Mouse (Mus musculus): Measurements from ENCODE around the gene Cd34.

The Cd34 gene

GRCm38 (mm10) chr1:194976517-194977370 is 38.1 kb downstream of the Cd34 start:
- Histone ChIP-seq H3K4me1 (replicated peaks; ENCODE audit: low read depth, low read length) (peaks cover 20% of the 10 kb centered on the region), H3K4me3 (replicated peaks; ENCODE audit: low read length) (peak overlapping the region; percentile 87), H3K27me3 (ENCODE audit: insufficient read depth, low read length) (peaks cover 23% of the 10 kb centered on the region), H3K9me3 (ENCODE audit: low read length) (no peaks in the 10 kb centered on the region), H3K36me3 (ENCODE audit: insufficient read depth, low read length) (no peaks in the 10 kb centered on the region)
- no peak for TF ChIP-seq POU5F1 (IDR thresholded peaks at IDR 0.05; ENCODE audit: borderline replicate concordance, low read length)
- no peak for TF ChIP-seq CTCF (conservative IDR thresholded peaks at IDR 0.05; ENCODE audit: low read length)
- TF ChIP-seq NANOG (IDR thresholded peaks at IDR 0.05; ENCODE audit: borderline replicate concordance, low read length), result no peak

GRCm38 (mm10) chr1:194977371-194977761 is 38.7 kb downstream of the Cd34 start:
- Histone ChIP-seq H3K4me1 (replicated peaks; ENCODE audit: low read depth, low read length) (peaks cover 20% of the 10 kb centered on the region), H3K4me3 (replicated peaks; ENCODE audit: low read length) (peak overlapping the region; percentile 87; the same call in 1 of the 2 replicates), H3K27me3 (ENCODE audit: insufficient read depth, low read length) (peaks cover 23% of the 10 kb centered on the region), H3K36me3 (ENCODE audit: insufficient read depth, low read length) (no peaks in the 10 kb centered on the region), H3K9me3 (ENCODE audit: low read length) (no peaks in the 10 kb centered on the region)
- no peak for TF ChIP-seq POU5F1 (IDR thresholded peaks at IDR 0.05; ENCODE audit: borderline replicate concordance, low read length)
- no peak for TF ChIP-seq CTCF (conservative IDR thresholded peaks at IDR 0.05; ENCODE audit: low read length)
- no peak for TF ChIP-seq NANOG (IDR thresholded peaks at IDR 0.05; ENCODE audit: borderline replicate concordance, low read length)

- Histone ChIP-seq H3K4me3 (replicated peaks; ENCODE audit: low read length) (no peak overlapping the region), H3K9me3 (ENCODE audit: low read length) (no peaks in the 10 kb centered on the region), H3K27me3 (ENCODE audit: insufficient read depth, low read length) (peaks cover 23% of the 10 kb centered on the region), H3K36me3 (ENCODE audit: insufficient read depth, low read length) (no peaks in the 10 kb centered on the region), H3K4me1 (replicated peaks; ENCODE audit: low read depth, low read length) (peaks cover 20% of the 10 kb centered on the region)
- no peak for TF ChIP-seq NANOG (IDR thresholded peaks at IDR 0.05; ENCODE audit: borderline replicate concordance, low read length)
- TF ChIP-seq CTCF (conservative IDR thresholded peaks at IDR 0.05; ENCODE audit: low read length), result no peak
- TF ChIP-seq POU5F1 (IDR thresholded peaks at IDR 0.05; ENCODE audit: borderline replicate concordance, low read length), result no peak
Measured at GRCm38 (mm10) chr1:194977946-194978720, 39.5 kb downstream of the Cd34 start.

- H3K9me3 ChIP-seq (ENCODE audit: low read length), result no peaks in the 10 kb centered on the region
- no peak overlapping the region for H3K4me3 ChIP-seq (replicated peaks; ENCODE audit: low read length)
- H3K27me3 ChIP-seq (ENCODE audit: insufficient read depth, low read length), result peaks cover 9% of the 10 kb centered on the region
- TF ChIP-seq CTCF (conservative IDR thresholded peaks at IDR 0.05; ENCODE audit: low read length) (no peak), POU5F1 (IDR thresholded peaks at IDR 0.05; ENCODE audit: borderline replicate concordance, low read length) (no peak), NANOG (IDR thresholded peaks at IDR 0.05; ENCODE audit: borderline replicate concordance, low read length) (no peak)
- H3K36me3 ChIP-seq (ENCODE audit: insufficient read depth, low read length), result no peaks in the 10 kb centered on the region
- H3K4me1 ChIP-seq (replicated peaks; ENCODE audit: low read depth, low read length), result peaks cover 23% of the 10 kb centered on the region
Measured at GRCm38 (mm10) chr1:194980826-194981435, 42.3 kb downstream of the Cd34 start.

- no peak for TF ChIP-seq NANOG (IDR thresholded peaks at IDR 0.05; ENCODE audit: borderline replicate concordance, low read length)
- no peak for TF ChIP-seq POU5F1 (IDR thresholded peaks at IDR 0.05; ENCODE audit: borderline replicate concordance, low read length)
- TF ChIP-seq CTCF (conservative IDR thresholded peaks at IDR 0.05; ENCODE audit: low read length), result no peak
- peaks cover 9% of the 10 kb centered on the region; the same call in 1 of the 2 replicates for H3K4me1 ChIP-seq (replicated peaks; ENCODE audit: low read depth, low read length)
- no peaks in the 10 kb centered on the region for H3K36me3 ChIP-seq (ENCODE audit: insufficient read depth, low read length)
- no peaks in the 10 kb centered on the region for H3K27me3 ChIP-seq (ENCODE audit: insufficient read depth, low read length)
- H3K9me3 ChIP-seq (ENCODE audit: low read length), result no peaks in the 10 kb centered on the region
- H3K4me3 ChIP-seq (replicated peaks; ENCODE audit: low read length), result no peak overlapping the region
Measured at GRCm38 (mm10) chr1:194982931-194983690, 44.5 kb downstream of the Cd34 start.

GRCm38 (mm10) chr1:194984914-194985313 is 46.3 kb downstream of the Cd34 start:
- Histone ChIP-seq H3K4me1 (replicated peaks; ENCODE audit: low read depth, low read length) (peaks cover 9% of the 10 kb centered on the region; the same call in 1 of the 2 replicates), H3K4me3 (replicated peaks; ENCODE audit: low read length) (no peak overlapping the region), H3K36me3 (ENCODE audit: insufficient read depth, low read length) (no peaks in the 10 kb centered on the region), H3K27me3 (ENCODE audit: insufficient read depth, low read length) (no peaks in the 10 kb centered on the region), H3K9me3 (ENCODE audit: low read length) (no peaks in the 10 kb centered on the region)
- TF ChIP-seq NANOG (IDR thresholded peaks at IDR 0.05; ENCODE audit: borderline replicate concordance, low read length) (no peak), CTCF (conservative IDR thresholded peaks at IDR 0.05; ENCODE audit: low read length) (no peak)

GRCm38 (mm10) chr1:194985442-194986210 is 47.0 kb downstream of the Cd34 start:
- no peaks in the 10 kb centered on the region for H3K9me3 ChIP-seq (ENCODE audit: low read length)
- no peaks in the 10 kb centered on the region for H3K27me3 ChIP-seq (ENCODE audit: insufficient read depth, low read length)
- H3K36me3 ChIP-seq (ENCODE audit: insufficient read depth, low read length), result no peaks in the 10 kb centered on the region
- H3K4me3 ChIP-seq (replicated peaks; ENCODE audit: low read length), result no peak overlapping the region
- TF ChIP-seq CTCF (conservative IDR thresholded peaks at IDR 0.05; ENCODE audit: low read length) (no peak), NANOG (IDR thresholded peaks at IDR 0.05; ENCODE audit: borderline replicate concordance, low read length) (no peak), POU5F1 (IDR thresholded peaks at IDR 0.05; ENCODE audit: borderline replicate concordance, low read length) (no peak)
- peaks cover 9% of the 10 kb centered on the region; the same call in 1 of the 2 replicates for H3K4me1 ChIP-seq (replicated peaks; ENCODE audit: low read depth, low read length)
